Mouse (Mus musculus) neutrophil, adult 5-6 weeks (primary cell): ENCODE results near the gene Slc25a22. TPM values are rescaled to one million over a fixed set of nuclear protein-coding genes. Genes with fewer than 3 reads are reported as not detected.

Source experiments
- ATAC-seq: fragments of 151-379, 151-347 bp; 2 replicates; pipeline ENCODE4 v1.8.0; 2017; ENCODE audit warnings: mild to moderate bottlenecking, moderate TSS enrichment; ENCODE audit not compliant: insufficient number of reproducible peaks, poor library complexity, low FRiP score, severe bottlenecking; ENCODE audit errors: extremely low read depth
- total RNA-seq: library from RNA; stranded (forward); fragments of 200-1000 nt; gene quantifications from 2 replicates; pipeline ENCODE4 v1.2.3, GENCODE M21; 2017

Gene Slc25a22
- total RNA-seq, 1 experiment from 2014 or later, result 4.9 TPM

GRCm38 (mm10) chr7:141440613-141441012 lies 2.9 kb upstream of the Slc25a22 start:
- ATAC-seq, result peak; percentile 15; the same call in 1 of the 2 replicates

GRCm38 (mm10) chr7:141439811-141440210 lies 2.1 kb upstream of the Slc25a22 start:
- ATAC-seq, result no peak

- ATAC-seq, result no peak
Measured at GRCm38 (mm10) chr7:141439140-141439679, 1.5 kb upstream of the Slc25a22 start.

GRCm38 (mm10) chr7:141438201-141438968 lies 693 bp upstream of the Slc25a22 start:
- no peak for ATAC-seq

- no peak for ATAC-seq
Measured at GRCm38 (mm10) chr7:141436523-141436892, 1.2 kb downstream of the Slc25a22 start.

- no peak for ATAC-seq
Measured at GRCm38 (mm10) chr7:141435856-141436522, 1.7 kb downstream of the Slc25a22 start.

GRCm38 (mm10) chr7:141435129-141435855 lies 2.4 kb downstream of the Slc25a22 start:
- ATAC-seq, result peak; percentile 55

- no peak for ATAC-seq
Measured at GRCm38 (mm10) chr7:141434464-141434863, 3.2 kb downstream of the Slc25a22 start.

GRCm38 (mm10) chr7:141433517-141434400 lies 3.9 kb downstream of the Slc25a22 start:
- ATAC-seq, result no peak

GRCm38 (mm10) chr7:141432741-141433516 lies 4.8 kb downstream of the Slc25a22 start:
- no peak for ATAC-seq

- ATAC-seq, result no peak
Measured at GRCm38 (mm10) chr7:141432186-141432611, 5.5 kb downstream of the Slc25a22 start.

- ATAC-seq, result no peak
Measured at GRCm38 (mm10) chr7:141431434-141432185, 6.1 kb downstream of the Slc25a22 start.

- no peak for ATAC-seq
Measured at GRCm38 (mm10) chr7:141430585-141431240, 7.0 kb downstream of the Slc25a22 start.

GRCm38 (mm10) chr7:141429840-141430584 lies 7.7 kb downstream of the Slc25a22 start:
- no peak for ATAC-seq

GRCm38 (mm10) chr7:141429310-141429709 lies 8.4 kb downstream of the Slc25a22 start, which contains the start of gene Cend1:
Gene Cend1 (minus strand): TSS chr7:141429491.
- ATAC-seq, result no peak

- no peak for ATAC-seq
Measured at GRCm38 (mm10) chr7:141428701-141429100, 9.0 kb downstream of the Slc25a22 start.
